Mouse (Mus musculus): ENCODE data around the gene Ltf.

GRCm38 (mm10) chr9:111077745-111078144 lies 58.7 kb downstream of the Ltf start:
- TF ChIP-seq CTCF (IDR thresholded peaks at IDR 0.05; ENCODE audit: low read depth) = peak; percentile 71
- TF ChIP-seq EP300 (IDR thresholded peaks at IDR 0.05; ENCODE audit: low read depth) = no peak
